Mouse (Mus musculus) MEL (cell line): ENCODE results near the gene Pex3.

Experiments
- CTCF ChIP-seq, 3 experiments: IDR thresholded peaks in 2 of 3; conservative IDR thresholded peaks in 1 of 3; 2 replicates each; pipeline ENCODE4 v1.5.1; 2011 to 2012; ENCODE audit warnings: low read length in 3 of 3, low read depth in 2 of 3, mild to moderate bottlenecking in 2 of 3, improper control_type of control experiment in 1 of 3, inconsistent platforms in 1 of 3, mixed read lengths in 1 of 3, moderate library complexity in 1 of 3; ENCODE audit not compliant: control insufficient read depth in 1 of 3, insufficient read depth in 1 of 3, poor library complexity in 1 of 3, severe bottlenecking in 1 of 3
- GABPA ChIP-seq: IDR thresholded peaks from 2 replicates; pipeline ENCODE4 v1.6.1; 2012; ENCODE audit warnings: low read depth, mild to moderate bottlenecking, inconsistent platforms, low read length, improper control_type of control experiment, moderate library complexity
- SMC3 ChIP-seq: IDR thresholded peaks from 2 replicates; pipeline ENCODE4 v1.6.1; 2011; ENCODE audit warnings: low read depth, low read length, improper control_type of control experiment

- no peak for TF ChIP-seq GABPA
- TF ChIP-seq SMC3 = no peak
- no peak for TF ChIP-seq CTCF (IDR thresholded peaks at IDR 0.05 in 2 of 3, conservative IDR thresholded peaks at IDR 0.05 in 1 of 3; ENCODE audit: control insufficient read depth in 1 of 3, insufficient read depth in 1 of 3, low read depth in 2 of 3, low read length in 3 of 3, poor library complexity in 1 of 3, severe bottlenecking in 1 of 3)
These were observed 11.2 kb downstream of the Pex3 start for GRCm38 (mm10) chr10:13541721-13542120.
